In the genomic region with DNA sequence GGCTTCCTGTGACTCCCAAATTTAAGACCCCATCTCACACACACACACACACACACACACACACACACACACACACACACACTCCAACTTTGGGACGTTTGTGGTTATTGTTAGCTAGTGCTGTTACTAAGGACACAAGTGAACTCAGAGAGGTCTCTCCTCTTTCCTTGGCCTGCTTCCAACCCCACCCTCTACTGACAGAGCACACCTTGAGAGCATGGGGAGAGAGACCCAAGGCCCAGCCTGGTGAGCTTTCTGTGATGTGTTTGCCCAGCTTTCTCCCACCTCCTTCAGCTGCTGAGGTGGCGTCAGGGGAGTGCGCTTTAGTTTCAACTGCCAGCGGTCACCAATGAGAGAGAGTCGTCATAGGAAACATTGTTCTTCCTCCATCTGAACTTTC, we compare ENCODE assay signal across 9 mouse cellular contexts. TPM values are rescaled to one million over a fixed set of nuclear protein-coding genes. Genes with fewer than 3 reads are reported as not detected.
A peak's percentile ranks its signal among the peaks of the same experiment; 100 is the strongest.
DNase-seq lines count a peak whose midpoint lies in the region; ATAC-seq and TF ChIP-seq lines count a peak whose summit lies in the region.
"Had no signal": no experiment of that assay in that cellular context is flagged by ENCODE, and none has a peak within 500 bp of the region (broad histone marks: within the 10 kb centered on the region; RNA-seq: fewer than 3 reads in every experiment).

No protein-coding gene starts in this region.

- no peak overlapping the region for H3K27ac ChIP-seq in kidney, adult 2 months (ENCODE audit: insufficient read depth, low read depth, low read length)
- H3K27ac ChIP-seq in forebrain, embryonic 14.5 days (ENCODE audit: low read depth, low read length) = no peak overlapping the region
- no peak overlapping the region for H3K27ac ChIP-seq in limb, embryonic 12.5 days
- no peak overlapping the region for H3K27ac ChIP-seq in midbrain, embryonic 12.5 days (replicated peaks)
- H3K27ac ChIP-seq: liver, embryonic 14.5 days had no signal

- no peak for DNase-seq in kidney, adult 2 months
- no peak for DNase-seq in kidney, adult 11 months
- no peak for DNase-seq in forebrain, embryonic 14.5 days (ENCODE audit: low spot score)
- no peak for DNase-seq in right cerebral cortex, postnatal 25 days

- no peak for TF ChIP-seq CTCF in kidney, adult 2 months (conservative IDR thresholded peaks at IDR 0.05; ENCODE audit: insufficient read depth, insufficient read length, low read depth, low read length)

- no peaks in the 10 kb centered on the region for H3K27me3 ChIP-seq in kidney, adult 2 months (replicated peaks; ENCODE audit: control insufficient read depth, insufficient read depth, low read length)
- peaks cover 33% of the 10 kb centered on the region for H3K27me3 ChIP-seq in forebrain, embryonic 14.5 days (replicated peaks; ENCODE audit: control insufficient read depth, insufficient read depth, low read length)
- peaks cover 73% of the 10 kb centered on the region for H3K27me3 ChIP-seq in limb, embryonic 12.5 days
- peaks cover 90% of the 10 kb centered on the region for H3K27me3 ChIP-seq in midbrain, embryonic 12.5 days

- no peaks in the 10 kb centered on the region; the same call in 1 of the 2 replicates for H3K4me1 ChIP-seq in kidney, adult 2 months (ENCODE audit: control insufficient read depth, insufficient read depth, low read length)
- H3K4me1 ChIP-seq in forebrain, embryonic 14.5 days (ENCODE audit: control insufficient read depth, insufficient read depth, low read length) = peaks cover 14% of the 10 kb centered on the region
- peaks cover 50% of the 10 kb centered on the region for H3K4me1 ChIP-seq in limb, embryonic 12.5 days (replicated peaks)
- peaks cover 28% of the 10 kb centered on the region for H3K4me1 ChIP-seq in midbrain, embryonic 12.5 days

- H3K36me3 ChIP-seq in kidney, adult 2 months (ENCODE audit: control insufficient read depth, insufficient read depth, low read length) = no peaks in the 10 kb centered on the region
- H3K36me3 ChIP-seq in forebrain, embryonic 14.5 days (ENCODE audit: control insufficient read depth, insufficient read depth, low read length) = no peaks in the 10 kb centered on the region
- no peaks in the 10 kb centered on the region for H3K36me3 ChIP-seq in limb, embryonic 12.5 days
- no peaks in the 10 kb centered on the region for H3K36me3 ChIP-seq in midbrain, embryonic 12.5 days

- 75% methylated on average over 5 of the region's 5 CpGs for WGBS in kidney, adult 2 months
- 57% methylated on average over 5 of the region's 5 CpGs for WGBS in forebrain, embryonic 14.5 days
- WGBS in limb, embryonic 12.5 days = 56% methylated on average over 5 of the region's 5 CpGs
- WGBS in midbrain, embryonic 12.5 days = 57% methylated on average over 5 of the region's 5 CpGs

- peak overlapping the region; percentile 92; the same call in 1 of the 2 replicates for H3K4me2 ChIP-seq in forebrain, embryonic 14.5 days (ENCODE audit: low read length)
- peak overlapping the region; percentile 96 for H3K4me2 ChIP-seq in limb, embryonic 12.5 days
- peak overlapping the region; percentile 97 for H3K4me2 ChIP-seq in midbrain, embryonic 12.5 days (replicated peaks)

- no peak overlapping the region for H3K9ac ChIP-seq in forebrain, embryonic 14.5 days (ENCODE audit: low read length)
- H3K9ac ChIP-seq in limb, embryonic 12.5 days (replicated peaks) = no peak overlapping the region
- no peak overlapping the region for H3K9ac ChIP-seq in midbrain, embryonic 12.5 days (replicated peaks)
- H3K9ac ChIP-seq: liver, embryonic 14.5 days had no signal

- no peaks in the 10 kb centered on the region for H3K9me3 ChIP-seq in forebrain, embryonic 14.5 days (replicated peaks; ENCODE audit: control insufficient read depth, low read length)
- H3K9me3 ChIP-seq in limb, embryonic 12.5 days = no peaks in the 10 kb centered on the region
- no peaks in the 10 kb centered on the region for H3K9me3 ChIP-seq in midbrain, embryonic 12.5 days

- no peak for ATAC-seq in forebrain, embryonic 14.5 days
- ATAC-seq in limb, embryonic 12.5 days (ENCODE audit: insufficient number of reproducible peaks, insufficient read depth, low FRiP score, low TSS enrichment, low read depth) = no peak
- ATAC-seq in midbrain, embryonic 12.5 days (ENCODE audit: low FRiP score, low read depth) = no peak
- no peak for ATAC-seq in CD4-positive, CD25-positive, alpha-beta regulatory T cell, adult 4 months
- no peak for ATAC-seq in megakaryocyte-erythroid progenitor cell, adult 5-6 weeks (replicated peaks; ENCODE audit: low FRiP score, low TSS enrichment, poor library complexity, severe bottlenecking)

- H3K4me3 ChIP-seq in kidney, adult 2 months (ENCODE audit: insufficient read depth, low read depth, low read length) = peak overlapping the region; percentile 54; the same call in 1 of the 2 replicates
- H3K4me3 ChIP-seq in forebrain, embryonic 14.5 days (ENCODE audit: low read depth, low read length) = no peak overlapping the region
- peak overlapping the region; percentile 59 for H3K4me3 ChIP-seq in limb, embryonic 12.5 days (replicated peaks)
- no peak overlapping the region for H3K4me3 ChIP-seq in midbrain, embryonic 12.5 days

- TF ChIP-seq POLR2A in kidney, adult 2 months (IDR thresholded peaks at IDR 0.05; ENCODE audit: low read depth, low read length) = no peak

RNA-seq across cellular contexts. Expression of a gene that starts 25.3 kb away (rescaled TPM):
- polyA plus RNA-seq in kidney, adult 2 months (2012; rRNA removed) = 32.9 and 42.9 TPM in 2 replicates
- 29.7 and 37.9 TPM in 2 replicates for polyA plus RNA-seq in forebrain, embryonic 14.5 days (2014; fragmentation: Nextera tagmentation; extraction: Ambion mirVana)
- 65.7 and 72.3 TPM in 2 replicates for polyA plus RNA-seq in limb, embryonic 12.5 days (2016; fragmentation: Nextera tagmentation; extraction: Ambion mirVana)
- polyA plus RNA-seq in midbrain, embryonic 12.5 days (2016; fragmentation: Nextera tagmentation; extraction: Ambion mirVana) = 47.9 and 48.3 TPM in 2 replicates
- polyA plus RNA-seq in CD4-positive, CD25-positive, alpha-beta regulatory T cell, adult 4 months (2017; shearing (Covaris generic)) = under 1 TPM; 0.30 to 0.53 TPM
- total RNA-seq in megakaryocyte-erythroid progenitor cell, adult 5-6 weeks (2014; fragmentation: Nextera tagmentation) = 3.2 and 5.9 TPM in 2 replicates
- 3.2 TPM in 2 replicates for total RNA-seq in megakaryocyte-erythroid progenitor cell, adult 5-6 weeks (2017)

Comparison
In these comparisons a context has a peak if more than half of its experiments do, and no peak if none do; other contexts are left out.
1. H3K4me3 ChIP-seq: peak in kidney, adult 2 months (single experiment) and limb, embryonic 12.5 days (single experiment); none in forebrain, embryonic 14.5 days (single experiment) and midbrain, embryonic 12.5 days (single experiment).
2. RNA of a gene that starts 25.3 kb away (polyA plus RNA-seq): 65.7 to 72.3 TPM in limb, embryonic 12.5 days, 47.9 to 48.3 TPM in midbrain, embryonic 12.5 days, 32.9 to 42.9 TPM in kidney, adult 2 months and 29.7 to 37.9 TPM in forebrain, embryonic 14.5 days; 0.30 to 0.53 TPM in CD4-positive, CD25-positive, alpha-beta regulatory T cell, adult 4 months; every median in the first group is over 10 times any median in the second.
3. Peak in every context shown above with its lines, with median percentiles within 50 percentile points of each other: H3K4me2 ChIP-seq.